Mouse (Mus musculus) heart, embryonic 13.5 days (tissue): Measurements from ENCODE around the gene Coro1c. TPM values are rescaled to one million over a fixed set of nuclear protein-coding genes. Genes with fewer than 3 reads are reported as not detected.

Experiments used
- ATAC-seq: fragments of 200-750 bp; cut with Nextera tagmentation; 2 replicates; pipeline ENCODE4 v1.8.0; 2017; ENCODE audit warnings: moderate TSS enrichment; ENCODE audit not compliant: insufficient number of reproducible peaks, low FRiP score, low TSS enrichment; ENCODE audit errors: extremely low read depth
- H3K27ac ChIP-seq: fragments of 300-500 bp; sonication (generic); replicated peaks from 2 replicates; pipeline ENCODE4 v1.5.1; 2015; ENCODE audit warnings: moderate library complexity, mild to moderate bottlenecking, inconsistent platforms
- H3K27me3 ChIP-seq: fragments of 300-500 bp; sonication (generic); replicated peaks from 2 replicates; pipeline ENCODE4 v1.6.1; 2015; ENCODE audit warnings: mild to moderate bottlenecking, inconsistent platforms
- H3K36me3 ChIP-seq: fragments of 300-500 bp; sonication (generic); 2 replicates; pipeline ENCODE4 v1.6.1; 2015; ENCODE audit warnings: mild to moderate bottlenecking, inconsistent platforms
- H3K4me1 ChIP-seq: fragments of 300-500 bp; sonication (generic); 2 replicates; pipeline ENCODE4 v1.6.1; 2015; ENCODE audit warnings: inconsistent platforms
- H3K4me2 ChIP-seq: fragments of 300-500 bp; sonication (generic); 2 replicates; pipeline ENCODE4 v1.6.1; 2015; ENCODE audit warnings: inconsistent platforms, mild to moderate bottlenecking, moderate library complexity
- H3K4me3 ChIP-seq: fragments of 300-500 bp; sonication (generic); 2 replicates; pipeline ENCODE4 v1.5.1; 2015; ENCODE audit warnings: moderate library complexity, mild to moderate bottlenecking, inconsistent platforms
- H3K9ac ChIP-seq: fragments of 300-500 bp; sonication (generic); 2 replicates; pipeline ENCODE4 v1.6.1; 2015; ENCODE audit warnings: inconsistent platforms, mild to moderate bottlenecking, moderate library complexity
- H3K9me3 ChIP-seq: fragments of 300-500 bp; sonication (generic); 2 replicates; pipeline ENCODE4 v1.6.1; 2016; ENCODE audit warnings: inconsistent platforms
- WGBS: fragments of 180-500 bp; shearing (Covaris S2); methylation state at CpG from one replicate; pipeline ENCODE4 v1.1.7; 2015; ENCODE audit warnings: mixed read lengths; 5-methylcytosine and 5-hydroxymethylcytosine counted together
- polyA plus RNA-seq: library from polyadenylated mRNA; unstranded; fragments of >200 nt; fragmentation: Nextera tagmentation; extraction: Ambion mirVana; gene quantifications from 2 replicates; pipeline ENCODE4 v1.2.1, GENCODE M21; 2015

Coro1c gene
- polyA plus RNA-seq, 1 experiment from 2014 or later: 99.4 TPM

GRCm38 (mm10) chr5:113921310-113922166 is 13.0 kb upstream of the Coro1c start:
- Histone ChIP-seq H3K27ac (no peak overlapping the region), H3K9ac (no peak overlapping the region)
- WGBS: 34% methylated on average over 6 of the region's 6 CpGs

GRCm38 (mm10) chr5:113919060-113919459 is 10.5 kb upstream of the Coro1c start:
- Histone ChIP-seq H3K4me3 (no peak overlapping the region), H3K27me3 (no peaks in the 10 kb centered on the region), H3K36me3 (no peaks in the 10 kb centered on the region), H3K9me3 (no peaks in the 10 kb centered on the region), H3K9ac (no peak overlapping the region), H3K27ac (peak overlapping the region; percentile 63; the same call in 1 of the 2 replicates), H3K4me2 (no peak overlapping the region), H3K4me1 (peaks cover 25% of the 10 kb centered on the region)
- 63% methylated on average over 7 of the region's 7 CpGs for WGBS
- no peak for ATAC-seq

More at GRCm38 (mm10) chr5:113921310-113922166, 13.0 kb upstream of the Coro1c start:
- H3K4me3 ChIP-seq: no peak overlapping the region
- no peak for ATAC-seq
- no peaks in the 10 kb centered on the region for H3K27me3 ChIP-seq
- H3K9me3 ChIP-seq: no peaks in the 10 kb centered on the region
- H3K36me3 ChIP-seq: no peaks in the 10 kb centered on the region
- no peak overlapping the region for H3K4me2 ChIP-seq
- peaks cover 24% of the 10 kb centered on the region for H3K4me1 ChIP-seq

DNA sequence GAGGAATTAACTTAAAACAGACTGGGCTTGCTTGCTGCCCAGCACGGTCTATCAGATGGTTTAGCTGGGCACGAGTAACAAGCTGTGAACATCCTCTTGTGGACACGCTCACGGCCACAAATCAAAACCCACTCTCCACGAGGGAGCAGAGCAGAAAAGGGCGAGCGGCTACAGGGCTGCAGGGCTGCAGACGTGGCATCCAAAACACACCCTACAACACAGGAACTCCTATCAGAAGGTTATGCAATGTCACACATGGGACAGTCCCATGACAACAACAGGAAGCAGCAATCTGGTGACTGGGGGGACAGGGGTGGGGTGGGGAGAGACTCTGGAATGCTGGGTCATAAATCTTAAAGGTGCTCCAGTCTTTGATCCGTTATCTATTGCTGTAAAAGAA is 10.1 kb upstream of the Coro1c start:
- 53% methylated on average over 9 of the region's 9 CpGs for WGBS
- peak; percentile 10; the same call in 1 of the 2 replicates for ATAC-seq
- peak overlapping the region; percentile 47; the same call in 1 of the 2 replicates for H3K9ac ChIP-seq

GRCm38 (mm10) chr5:113910705-113911104 is 2.1 kb upstream of the Coro1c start:
- Histone ChIP-seq H3K9ac (no peak overlapping the region), H3K9me3 (no peaks in the 10 kb centered on the region), H3K27ac (peak overlapping the region; percentile 69), H3K4me1 (peaks cover 48% of the 10 kb centered on the region), H3K27me3 (no peaks in the 10 kb centered on the region), H3K4me3 (no peak overlapping the region), H3K4me2 (no peak overlapping the region), H3K36me3 (no peaks in the 10 kb centered on the region)
- 71% methylated on average over 6 of the region's 6 CpGs for WGBS
- ATAC-seq: no peak

More for the DNA sequence above, 10.1 kb upstream of the Coro1c start:
- Histone ChIP-seq H3K4me1 (peaks cover 28% of the 10 kb centered on the region), H3K36me3 (no peaks in the 10 kb centered on the region), H3K27ac (peak overlapping the region; percentile 63), H3K4me3 (no peak overlapping the region), H3K27me3 (no peaks in the 10 kb centered on the region), H3K4me2 (no peak overlapping the region), H3K9me3 (no peaks in the 10 kb centered on the region)

GRCm38 (mm10) chr5:113910065-113910701 is 1.6 kb upstream of the Coro1c start:
- no peak overlapping the region for H3K4me3 ChIP-seq
- H3K27ac ChIP-seq: peak overlapping the region; percentile 69
- H3K4me2 ChIP-seq: peak overlapping the region; percentile 41

GRCm38 (mm10) chr5:113907786-113908567 is 581 bp downstream of the Coro1c start:
- H3K4me1 ChIP-seq: peaks cover 62% of the 10 kb centered on the region
- peak overlapping the region; percentile 100 for H3K4me3 ChIP-seq
- H3K9ac ChIP-seq: peak overlapping the region; percentile 99
- peak overlapping the region; percentile 88 for H3K4me2 ChIP-seq
- WGBS: under 1% methylated on average over 66 of the region's 69 CpGs
- peak; percentile 62 for ATAC-seq
- no peaks in the 10 kb centered on the region for H3K9me3 ChIP-seq
- H3K36me3 ChIP-seq: no peaks in the 10 kb centered on the region
- H3K27ac ChIP-seq: peak overlapping the region; percentile 99
- H3K27me3 ChIP-seq: no peaks in the 10 kb centered on the region

More at GRCm38 (mm10) chr5:113910065-113910701, 1.6 kb upstream of the Coro1c start:
- H3K4me1 ChIP-seq: peaks cover 53% of the 10 kb centered on the region
- peak overlapping the region; percentile 28; the same call in 1 of the 2 replicates for H3K9ac ChIP-seq
- no peak for ATAC-seq
- H3K36me3 ChIP-seq: no peaks in the 10 kb centered on the region
- WGBS: 26% methylated on average over 10 of the region's 10 CpGs
- H3K27me3 ChIP-seq: no peaks in the 10 kb centered on the region
- no peaks in the 10 kb centered on the region for H3K9me3 ChIP-seq

DNA sequence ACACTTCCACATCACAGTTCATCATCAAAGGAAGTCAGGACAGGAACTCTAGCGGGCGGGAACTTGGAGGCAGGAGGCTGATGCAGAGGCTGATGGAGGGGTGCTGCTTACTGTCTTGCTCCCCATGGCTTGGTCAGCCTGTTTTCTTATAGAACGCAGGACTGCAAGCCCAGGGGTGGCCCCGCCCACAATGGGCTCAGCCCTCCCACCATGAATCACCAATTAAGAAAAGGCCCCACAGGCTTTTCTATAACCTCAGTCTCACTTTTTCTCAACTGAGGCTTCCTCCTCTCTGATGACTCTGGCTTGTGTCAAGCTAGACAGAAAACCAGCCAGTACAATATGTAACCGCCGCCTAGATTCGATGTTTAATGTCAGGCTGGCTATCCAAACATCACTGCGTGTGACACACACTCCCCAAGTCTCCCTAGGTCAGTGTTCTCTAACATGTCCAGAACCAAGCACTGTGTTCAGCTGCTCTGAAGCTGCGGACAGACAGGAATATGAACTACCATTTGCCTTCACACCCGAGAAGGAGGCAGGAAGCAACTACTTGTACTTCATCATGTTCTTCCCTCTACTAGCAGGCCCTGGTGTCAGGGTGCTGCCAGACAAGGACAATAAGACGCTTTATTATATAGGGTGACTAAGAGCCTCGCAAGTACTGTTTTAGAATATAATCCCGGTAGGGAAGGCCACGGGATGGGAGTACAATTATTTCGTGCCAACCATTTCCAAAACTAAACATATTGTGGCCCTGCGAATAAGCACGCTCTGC is 1.4 kb downstream of the Coro1c start:
- Histone ChIP-seq H3K9me3 (no peaks in the 10 kb centered on the region), H3K27me3 (no peaks in the 10 kb centered on the region), H3K36me3 (no peaks in the 10 kb centered on the region), H3K27ac (peak overlapping the region; percentile 99), H3K4me2 (peak overlapping the region; percentile 88), H3K4me1 (peaks cover 70% of the 10 kb centered on the region), H3K9ac (peak overlapping the region; percentile 99), H3K4me3 (peak overlapping the region; percentile 100)
- no peak for ATAC-seq
- WGBS: 7% methylated on average over 17 of the region's 17 CpGs

GRCm38 (mm10) chr5:113904987-113905386 is 3.6 kb downstream of the Coro1c start:
- Histone ChIP-seq H3K4me3 (no peak overlapping the region), H3K36me3 (no peaks in the 10 kb centered on the region), H3K27ac (no peak overlapping the region), H3K9ac (0 out of 2 replicates have a peak overlapping the region, but pooled peaks have one; percentile 37), H3K27me3 (no peaks in the 10 kb centered on the region), H3K4me2 (peak overlapping the region; percentile 88; the same call in 1 of the 2 replicates), H3K9me3 (no peaks in the 10 kb centered on the region), H3K4me1 (peaks cover 84% of the 10 kb centered on the region)
- no peak for ATAC-seq
- 21% methylated on average over 4 of the region's 4 CpGs for WGBS

DNA sequence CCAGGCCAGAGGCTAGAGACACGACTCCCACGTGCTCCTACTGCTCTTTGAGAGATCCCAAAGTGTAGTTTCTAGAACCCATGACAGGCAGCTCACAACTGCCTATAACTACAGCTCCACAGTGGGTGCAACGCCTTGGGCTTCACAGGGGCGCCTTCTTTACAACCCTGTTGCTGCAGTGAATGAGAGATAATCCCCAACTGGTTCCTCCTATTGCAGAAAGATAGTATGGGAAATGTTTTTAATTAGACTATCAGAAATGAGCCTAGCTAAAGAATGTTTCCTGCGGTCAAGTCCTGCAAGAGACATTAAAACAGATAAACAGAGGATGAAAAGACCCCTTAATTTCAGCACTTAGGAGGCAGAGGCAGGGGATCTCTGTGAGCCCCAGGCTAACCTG is 5.6 kb downstream of the Coro1c start:
- WGBS: 49% methylated on average over 5 of the region's 5 CpGs

DNA sequence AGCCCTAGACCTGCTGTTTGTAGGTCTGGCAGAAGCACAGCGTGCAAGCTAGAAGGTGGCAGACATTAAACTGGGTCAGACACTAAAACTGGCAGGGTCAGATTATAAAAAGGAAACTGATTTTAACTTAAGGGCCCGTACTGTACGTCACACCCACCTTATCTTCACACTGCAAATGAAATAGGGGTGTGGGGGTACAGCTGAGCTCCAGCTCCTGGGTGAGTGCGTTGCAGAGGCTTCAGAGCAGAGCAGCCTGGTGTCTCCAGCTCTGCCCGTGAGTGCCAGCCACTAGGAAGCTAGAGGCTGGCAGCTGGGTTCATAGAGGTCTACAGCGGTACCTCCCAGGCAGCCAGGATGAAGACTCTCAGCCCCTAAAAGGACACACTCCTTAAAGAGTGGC is 6.5 kb downstream of the Coro1c start:
- H3K4me3 ChIP-seq: no peak overlapping the region
- no peaks in the 10 kb centered on the region for H3K36me3 ChIP-seq
- peak overlapping the region; percentile 67 for H3K27ac ChIP-seq
- WGBS: 48% methylated on average over 6 of the region's 6 CpGs
- no peak for ATAC-seq
- H3K9ac ChIP-seq: peak overlapping the region; percentile 53
- H3K4me1 ChIP-seq: peaks cover 92% of the 10 kb centered on the region
- no peaks in the 10 kb centered on the region for H3K9me3 ChIP-seq
- H3K27me3 ChIP-seq: no peaks in the 10 kb centered on the region
- peak overlapping the region; percentile 55 for H3K4me2 ChIP-seq

More for the DNA sequence above, 5.6 kb downstream of the Coro1c start:
- Histone ChIP-seq H3K4me1 (peaks cover 89% of the 10 kb centered on the region), H3K9ac (peak overlapping the region; percentile 47), H3K4me3 (no peak overlapping the region), H3K27me3 (no peaks in the 10 kb centered on the region), H3K9me3 (no peaks in the 10 kb centered on the region), H3K27ac (no peak overlapping the region), H3K4me2 (no peak overlapping the region), H3K36me3 (no peaks in the 10 kb centered on the region)
- no peak for ATAC-seq
